Mouse (Mus musculus) E14TG2a.4 (cell line): ENCODE measurements at regions not wholly inside any gene's neighbourhood (a gene's known extent, or its start where the extent isn't known, plus 50 kb on each side); places are given as distances from the start of the nearest gene placed in this dataset.

Source experiments
- CTCF ChIP-seq: conservative IDR thresholded peaks from 2 replicates; pipeline ENCODE4 v1.5.1; 2014; ENCODE audit warnings: low read length
- NANOG ChIP-seq: IDR thresholded peaks from 2 replicates; pipeline ENCODE4 v1.6.1; 2014; ENCODE audit warnings: borderline replicate concordance, low read length, mixed read lengths
- POU5F1 ChIP-seq: IDR thresholded peaks from 2 replicates; pipeline ENCODE4 v1.6.1; 2014; ENCODE audit warnings: low read length, borderline replicate concordance

- TF ChIP-seq CTCF (no peak), POU5F1 (no peak), NANOG (no peak)
Measured at GRCm38 (mm10) chr11:65475821-65476540, 206.2 kb upstream of the Myocd start.
